Mouse (Mus musculus): ENCODE data around the gene H1foo. TPM values are rescaled to one million over a fixed set of nuclear protein-coding genes. Genes with fewer than 3 reads are reported as not detected.

H1foo gene
- total RNA-seq, 2 experiments from 2014 or later, result not detected

DNA sequence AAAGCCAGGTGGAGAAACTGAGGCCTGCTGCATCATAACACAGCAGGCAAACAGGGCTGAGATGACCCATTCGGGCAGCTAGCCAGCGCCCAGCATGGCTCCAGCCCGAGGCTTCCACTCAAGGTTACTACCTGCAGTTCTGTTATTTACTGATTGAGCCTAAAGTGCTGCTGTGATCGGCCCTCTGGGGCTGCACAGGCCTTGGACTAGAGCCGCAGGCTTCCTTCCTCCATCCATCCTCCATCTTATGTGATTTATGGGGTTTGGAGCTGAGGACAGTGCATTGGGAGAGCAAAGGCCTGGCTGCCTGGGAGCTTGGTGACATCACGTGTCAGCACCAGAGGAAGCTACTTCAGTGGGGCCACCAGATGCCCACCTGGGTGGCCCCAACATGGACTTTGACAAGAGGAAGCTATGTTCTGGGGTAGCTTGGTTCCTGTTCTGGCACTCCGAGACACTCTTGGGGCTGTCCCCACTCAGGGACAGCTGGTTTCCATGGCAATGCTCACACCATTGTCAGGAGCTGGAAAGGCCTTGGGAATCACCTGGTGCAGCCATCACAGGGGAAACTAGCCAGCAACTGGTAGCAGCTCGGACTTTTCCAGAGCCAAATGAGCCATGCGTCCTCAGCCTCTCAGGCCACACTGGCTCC lies 42.5 kb downstream of the H1foo start:
- no peak for DNase-seq

DNA sequence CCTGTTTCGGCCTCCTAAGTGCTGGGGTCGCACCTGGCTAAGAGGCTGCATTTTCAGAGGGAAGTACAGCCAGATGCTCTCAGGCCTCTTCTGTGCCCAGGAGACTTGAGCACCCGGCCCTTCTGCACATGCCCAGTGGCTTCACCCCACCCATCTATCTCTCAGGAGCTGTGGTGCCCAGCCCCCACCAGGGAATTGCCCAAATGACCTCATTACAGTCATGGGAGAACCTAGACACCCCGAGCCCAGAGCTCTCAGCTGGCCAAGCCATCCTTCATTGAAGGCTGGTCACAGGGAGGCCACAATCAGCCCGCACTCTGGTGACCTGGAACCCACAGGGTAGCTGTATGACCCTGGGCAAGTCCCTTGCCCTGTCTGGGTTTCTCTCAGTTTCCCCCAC lies 44.3 kb downstream of the H1foo start:
- no peak for DNase-seq

GRCm38 (mm10) chr6:115989607-115990006 lies 44.9 kb downstream of the H1foo start:
- DNase-seq, result no peak

DNA sequence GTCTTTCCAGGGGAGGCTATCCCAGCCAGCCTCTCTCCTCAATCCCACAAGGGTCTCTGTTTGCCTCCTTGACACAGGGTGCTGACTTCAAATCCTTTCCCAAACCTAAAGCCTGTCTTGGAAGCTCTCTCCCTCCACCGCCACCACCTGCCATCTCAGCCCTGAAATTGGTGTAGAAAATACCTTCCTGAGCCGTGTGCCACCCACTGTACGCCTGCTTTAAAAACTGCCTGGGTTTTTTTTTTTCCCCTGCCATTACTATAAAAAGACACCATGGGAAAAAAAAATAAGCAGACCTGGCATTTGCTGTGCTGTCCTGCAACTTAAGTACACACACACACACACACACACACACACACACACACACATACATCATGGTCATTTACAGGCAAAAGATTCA lies 45.3 kb downstream of the H1foo start:
- DNase-seq, result no peak

DNA sequence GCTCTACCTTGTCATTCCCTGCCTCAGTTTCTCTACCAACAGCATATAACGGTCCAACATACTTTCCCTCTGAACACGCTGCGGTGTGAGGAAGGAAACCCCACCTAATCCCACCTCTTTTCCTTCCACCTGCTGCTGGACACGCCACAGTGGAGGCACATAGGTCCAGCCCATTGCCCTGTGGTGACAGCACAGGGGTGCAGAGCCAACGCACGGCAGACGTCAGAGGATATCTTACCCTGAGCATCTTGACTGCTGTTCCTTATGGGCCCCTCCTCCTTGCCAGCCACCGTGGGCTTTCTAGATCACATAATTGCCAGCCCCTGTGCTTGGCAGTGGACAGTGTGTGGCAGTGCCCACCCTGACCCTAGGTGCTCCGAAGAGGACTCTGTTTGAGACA lies 45.7 kb downstream of the H1foo start:
- DNase-seq, result no peak

- peak; percentile 55 for DNase-seq
Observed at GRCm38 (mm10) chr6:115991108-115991880, 46.6 kb downstream of the H1foo start.

GRCm38 (mm10) chr6:115991881-115992620 lies 47.3 kb downstream of the H1foo start:
- DNase-seq, result no peak

DNA sequence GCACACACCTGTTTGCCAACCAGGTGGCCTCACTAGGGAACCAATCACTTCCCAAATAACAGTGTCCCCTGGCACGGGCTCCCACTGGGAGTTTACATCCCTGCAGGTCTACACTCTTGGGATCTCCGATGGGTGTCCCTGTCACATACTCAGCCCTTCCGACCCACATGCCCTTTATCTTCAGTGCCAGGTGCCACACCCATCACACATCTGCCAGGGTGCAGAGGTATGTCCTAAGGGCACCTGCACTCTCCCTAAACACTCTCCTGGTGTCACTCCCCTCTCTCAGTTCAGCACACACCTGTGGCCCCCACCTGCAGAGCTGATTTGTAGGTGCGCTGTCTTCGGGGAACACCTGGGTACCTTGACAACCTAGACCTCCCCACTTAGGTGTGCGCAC lies 48.2 kb downstream of the H1foo start:
- DNase-seq, result no peak

GRCm38 (mm10) chr6:115993463-115994145 lies 48.9 kb downstream of the H1foo start:
- no peak for DNase-seq

DNA sequence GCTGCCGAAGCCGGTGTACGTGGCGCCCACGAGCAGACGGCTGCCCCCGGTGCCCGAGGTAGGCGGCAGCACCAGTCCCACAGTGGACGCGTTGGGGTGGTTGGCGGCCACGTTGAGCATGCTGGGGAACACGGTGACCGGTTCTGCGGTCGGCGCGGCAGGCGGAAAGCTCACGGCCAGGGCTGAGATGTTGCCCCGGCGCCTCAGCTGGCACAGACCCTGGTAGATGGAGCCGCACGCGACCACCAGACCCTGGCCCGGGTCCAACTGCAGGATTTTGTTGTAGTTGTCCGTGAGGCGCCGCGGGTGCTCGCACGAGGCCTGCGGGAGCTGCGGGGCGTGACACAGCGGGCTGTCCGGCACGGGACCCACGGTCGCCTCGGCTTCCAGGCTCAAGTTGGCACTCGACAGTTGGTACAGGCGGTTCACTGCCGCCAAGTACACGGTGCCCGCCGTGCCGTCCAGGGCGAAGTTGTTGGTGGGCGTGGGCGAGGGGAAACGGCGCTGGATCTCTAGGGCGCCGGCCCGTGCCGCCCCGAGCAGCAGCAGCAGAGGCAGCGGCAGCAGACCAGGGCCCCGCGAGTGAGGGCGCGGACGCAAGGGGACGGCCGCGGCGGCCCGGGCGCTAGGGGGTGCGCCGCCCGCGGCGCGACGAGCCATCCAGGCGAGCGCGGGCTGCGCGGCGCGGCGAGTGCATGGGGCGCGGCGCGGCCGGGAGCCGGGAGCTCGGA lies 49.6 kb downstream of the H1foo start:
- DNase-seq, result peak; percentile 56

- DNase-seq, result peak; percentile 96
Observed at GRCm38 (mm10) chr6:115994877-115995520, 50.3 kb downstream of the H1foo start, which contains the start of gene Plxnd1. Gene Plxnd1, minus strand, starts transcription at chr6:115995005.

- no peak for DNase-seq
Observed at GRCm38 (mm10) chr6:115995531-115995941, 50.8 kb downstream of the H1foo start.

GRCm38 (mm10) chr6:115996171-115996851 lies 51.6 kb downstream of the H1foo start:
- peak; percentile 64 for DNase-seq

GRCm38 (mm10) chr6:115997726-115998311 lies 53.1 kb downstream of the H1foo start:
- DNase-seq, result no peak

DNA sequence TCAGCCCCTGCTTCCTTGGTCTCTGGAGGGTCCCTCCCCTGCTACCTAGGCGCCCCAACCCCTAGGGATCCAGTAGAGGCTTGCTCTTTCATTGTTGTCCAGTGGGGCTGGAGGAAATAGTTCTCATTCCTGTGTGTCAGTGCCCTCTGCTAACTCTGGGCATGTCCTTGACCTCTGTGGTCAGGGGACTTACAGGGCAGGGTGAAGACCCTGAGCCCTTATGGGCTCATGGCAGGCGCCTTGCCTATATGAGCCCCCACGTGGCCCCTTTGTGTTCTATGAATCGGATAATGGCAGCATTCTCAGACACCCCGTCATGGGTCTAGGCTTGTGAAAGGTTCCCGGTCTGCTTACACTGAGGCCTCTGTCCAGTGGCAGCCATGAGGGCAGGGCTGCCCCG lies 54.0 kb downstream of the H1foo start:
- no peak for DNase-seq

GRCm38 (mm10) chr6:115999227-115999626 lies 54.5 kb downstream of the H1foo start:
- DNase-seq, result no peak

Data from heart, postnatal 4 days (tissue).